Comparison of ENCODE assay signal across 18 mouse cellular contexts in the genomic region with DNA sequence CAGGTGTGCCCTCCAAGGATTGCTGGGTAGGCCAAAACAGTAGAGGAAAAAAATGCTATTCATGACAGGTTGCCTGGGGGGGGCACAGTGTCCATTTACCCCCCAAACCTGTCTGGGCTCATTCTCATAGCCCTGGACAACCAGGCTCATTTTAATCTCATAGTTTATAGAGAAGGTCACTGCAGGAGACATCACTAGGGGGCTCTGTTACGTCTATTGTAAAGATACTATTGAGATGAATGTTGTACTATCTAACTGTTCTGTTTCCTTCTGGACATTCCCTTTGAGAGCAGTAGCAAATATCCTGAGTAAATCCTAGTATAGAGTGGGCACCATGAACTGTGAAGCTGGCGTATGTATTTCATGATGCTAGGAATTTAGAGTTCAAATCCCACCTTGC. TPM values are rescaled to one million over a fixed set of nuclear protein-coding genes. Genes with fewer than 3 reads are reported as not detected.
DNase-seq lines count a peak whose midpoint lies in the region; ATAC-seq and TF ChIP-seq lines count a peak whose summit lies in the region.
"Had no signal": no experiment of that assay in that cellular context is flagged by ENCODE, and none has a peak within 500 bp of the region (broad histone marks: within the 10 kb centered on the region; RNA-seq: fewer than 3 reads in every experiment).

No protein-coding gene starts in this region.

- TF ChIP-seq RAD21 in MEL (IDR thresholded peaks at IDR 0.05; ENCODE audit: low read depth, low read length) = no peak; the same call in 1 of the 2 replicates

- 60% methylated on average over 2 of the region's 2 CpGs for WGBS in midbrain, postnatal 0 days
- WGBS in midbrain, embryonic 11.5 days = 63% methylated on average over 2 of the region's 2 CpGs
- WGBS in stomach, postnatal 0 days = 62% methylated on average over 2 of the region's 2 CpGs

- ATAC-seq in midbrain, postnatal 0 days (ENCODE audit: low FRiP score) = no peak
- ATAC-seq in midbrain, embryonic 11.5 days (ENCODE audit: low FRiP score) = no peak
- no peak for ATAC-seq in stomach, postnatal 0 days (ENCODE audit: low FRiP score, low TSS enrichment)
- ATAC-seq: intestine, embryonic 15.5 days had no signal

- no peak for TF ChIP-seq POLR2A in MEL (IDR thresholded peaks at IDR 0.05; ENCODE audit: control insufficient read depth in 1 of 2, insufficient read depth in 1 of 2, low read depth in 1 of 2, low read length in 2 of 2, poor library complexity in 1 of 2)

- H3K9ac ChIP-seq in midbrain, postnatal 0 days (replicated peaks; ENCODE audit: low read length, poor library complexity, severe bottlenecking) = no peak overlapping the region
- no peak overlapping the region for H3K9ac ChIP-seq in midbrain, embryonic 11.5 days (ENCODE audit: low read length)
- no peak overlapping the region for H3K9ac ChIP-seq in MEL (ENCODE audit: control insufficient read depth, low read depth, low read length, poor library complexity, severe bottlenecking)
- no peak overlapping the region for H3K9ac ChIP-seq in stomach, postnatal 0 days (ENCODE audit: low read length)
- H3K9ac ChIP-seq: hindbrain, embryonic 14.5 days; intestine, embryonic 15.5 days; limb, embryonic 12.5 days; neural tube, embryonic 13.5 days had no signal

- no peaks in the 10 kb centered on the region for H3K36me3 ChIP-seq in midbrain, postnatal 0 days (ENCODE audit: insufficient read depth, low read length)
- no peaks in the 10 kb centered on the region for H3K36me3 ChIP-seq in midbrain, embryonic 11.5 days (ENCODE audit: control insufficient read depth, insufficient read depth, low read length)
- peaks cover 0 to 5% of the 10 kb centered on the region in 2 experiments; a peak in 2 of 4 replicates for H3K36me3 ChIP-seq in MEL (ENCODE audit: control insufficient read depth in 1 of 2, insufficient read depth in 2 of 2, low read length in 2 of 2)
- no peaks in the 10 kb centered on the region for H3K36me3 ChIP-seq in stomach, postnatal 0 days (ENCODE audit: control insufficient read depth, insufficient read depth, low read length)
- H3K36me3 ChIP-seq: intestine, embryonic 15.5 days; limb, embryonic 12.5 days; neural tube, embryonic 13.5 days had no signal

- no peaks in the 10 kb centered on the region for H3K27me3 ChIP-seq in midbrain, postnatal 0 days (ENCODE audit: insufficient read depth, low read length)
- H3K27me3 ChIP-seq in midbrain, embryonic 11.5 days (ENCODE audit: control insufficient read depth, insufficient read depth, low read length) = no peaks in the 10 kb centered on the region
- no peaks in the 10 kb centered on the region for H3K27me3 ChIP-seq in MEL (ENCODE audit: control insufficient read depth in 1 of 2, insufficient read depth in 2 of 2, low read length in 2 of 2)
- no peaks in the 10 kb centered on the region for H3K27me3 ChIP-seq in stomach, postnatal 0 days (ENCODE audit: control insufficient read depth, insufficient read depth, low read length)
- H3K27me3 ChIP-seq: intestine, embryonic 15.5 days; limb, embryonic 12.5 days had no signal

- no peaks in the 10 kb centered on the region for H3K9me3 ChIP-seq in midbrain, postnatal 0 days (ENCODE audit: low read length)
- H3K9me3 ChIP-seq in midbrain, embryonic 11.5 days (ENCODE audit: control insufficient read depth, low read length) = no peaks in the 10 kb centered on the region
- H3K9me3 ChIP-seq in MEL (replicated peaks; ENCODE audit: insufficient read depth, low read length) = no peaks in the 10 kb centered on the region
- H3K9me3 ChIP-seq in stomach, postnatal 0 days (ENCODE audit: control insufficient read depth, low read length) = no peaks in the 10 kb centered on the region
- H3K9me3 ChIP-seq: intestine, embryonic 15.5 days; limb, embryonic 12.5 days; neural tube, embryonic 13.5 days had no signal

- intact Hi-C loops in left cerebral cortex, adult 2 months (cut with DNase I) = loop anchor here (10.0 kb wide), 1 partner anchor 531 kb away; no protein-coding TSS in a partner anchor

- H3K4me3 ChIP-seq in left cerebral cortex, adult 2 months = no peak overlapping the region
- no peak overlapping the region for H3K4me3 ChIP-seq in midbrain, postnatal 0 days (ENCODE audit: low read depth, low read length)
- no peak overlapping the region for H3K4me3 ChIP-seq in midbrain, embryonic 11.5 days (ENCODE audit: low read depth, low read length)
- H3K4me3 ChIP-seq in MEL (ENCODE audit: control insufficient read depth in 1 of 2, insufficient read depth in 1 of 2, low read depth in 2 of 2, low read length in 2 of 2) = no peak overlapping the region
- no peak overlapping the region for H3K4me3 ChIP-seq in stomach, postnatal 0 days (ENCODE audit: low read depth, low read length)
- H3K4me3 ChIP-seq: intestine, embryonic 15.5 days; limb, embryonic 12.5 days; neural tube, embryonic 13.5 days had no signal

- TF ChIP-seq EP300 in MEL (IDR thresholded peaks at IDR 0.05; ENCODE audit: low read depth in 1 of 2, low read length in 2 of 2) = no peak
- no peak for TF ChIP-seq EP300 in stomach, postnatal 0 days (optimal IDR thresholded peaks at IDR 0.05)

- H3K4me1 ChIP-seq in midbrain, postnatal 0 days (ENCODE audit: insufficient read depth, low read length) = no peaks in the 10 kb centered on the region
- peaks cover 2% of the 10 kb centered on the region; the same call in 1 of the 2 replicates for H3K4me1 ChIP-seq in midbrain, embryonic 11.5 days (ENCODE audit: control insufficient read depth, insufficient read depth, low read length)
- no peaks in the 10 kb centered on the region for H3K4me1 ChIP-seq in MEL (ENCODE audit: control insufficient read depth in 1 of 2, insufficient read depth in 2 of 2, low read length in 2 of 2)
- no peaks in the 10 kb centered on the region for H3K4me1 ChIP-seq in stomach, postnatal 0 days (replicated peaks; ENCODE audit: control insufficient read depth, insufficient read depth)
- H3K4me1 ChIP-seq: intestine, embryonic 15.5 days had no signal

- no peaks in the 10 kb centered on the region; the same call in 1 of the 2 replicates for H3K79me2 ChIP-seq in MEL (ENCODE audit: control insufficient read depth, insufficient read depth, low read length, poor library complexity)

- peak; percentile 23 for TF ChIP-seq CTCF in left cerebral cortex, adult 2 months (IDR thresholded peaks at IDR 0.05)
- peak; percentile 38 for TF ChIP-seq CTCF in midbrain, postnatal 0 days (IDR thresholded peaks at IDR 0.05)
- peak in 1 of 3 experiments; percentile 41; a peak in 2 of 6 replicates for TF ChIP-seq CTCF in MEL (IDR thresholded peaks at IDR 0.05 in 2 of 3, conservative IDR thresholded peaks at IDR 0.05 in 1 of 3; ENCODE audit: control insufficient read depth in 1 of 3, insufficient read depth in 1 of 3, low read depth in 2 of 3, low read length in 3 of 3, poor library complexity in 1 of 3, severe bottlenecking in 1 of 3)
- TF ChIP-seq CTCF in stomach, postnatal 0 days (IDR thresholded peaks at IDR 0.05; ENCODE audit: low read depth) = peak; percentile 37

- no peak overlapping the region for H3K4me2 ChIP-seq in midbrain, postnatal 0 days (ENCODE audit: low read depth, low read length, poor library complexity, severe bottlenecking)
- H3K4me2 ChIP-seq in midbrain, embryonic 11.5 days = no peak overlapping the region
- H3K4me2 ChIP-seq in stomach, postnatal 0 days (replicated peaks; ENCODE audit: low read depth) = no peak overlapping the region
- H3K4me2 ChIP-seq: heart, embryonic 11.5 days; hindbrain, embryonic 14.5 days; intestine, embryonic 15.5 days; limb, embryonic 12.5 days; neural tube, embryonic 13.5 days had no signal

- no peak overlapping the region for H3K27ac ChIP-seq in left cerebral cortex, adult 2 months
- H3K27ac ChIP-seq in midbrain, postnatal 0 days (ENCODE audit: low read depth, low read length) = no peak overlapping the region
- H3K27ac ChIP-seq in midbrain, embryonic 11.5 days (ENCODE audit: low read depth, low read length) = no peak overlapping the region
- H3K27ac ChIP-seq in MEL (ENCODE audit: control insufficient read depth, low read depth, low read length) = no peak overlapping the region
- no peak overlapping the region for H3K27ac ChIP-seq in stomach, postnatal 0 days (replicated peaks)
- H3K27ac ChIP-seq: hindbrain, embryonic 14.5 days; intestine, embryonic 15.5 days; limb, embryonic 12.5 days; neural tube, embryonic 13.5 days had no signal

- no peak for DNase-seq in left cerebral cortex, adult 2 months (ENCODE audit: extremely low spot score in 1 of 2, low spot score in 2 of 2)
- no peak for DNase-seq in left cerebral cortex, adult 11 months (ENCODE audit: low spot score)
- no peak for DNase-seq in midbrain, postnatal 0 days (ENCODE audit: low spot score)
- no peak for DNase-seq in midbrain, embryonic 11.5 days (ENCODE audit: low spot score, missing footprints)
- no peak for DNase-seq in MEL (ENCODE audit: low read depth, low spot score)
- no peak for DNase-seq in stomach, postnatal 0 days (ENCODE audit: low spot score)
- no peak for DNase-seq in ovary, adult 18-20 months (ENCODE audit: low spot score)
- DNase-seq: cerebellum, adult 9-10 months; gastrocnemius, postnatal 14 days; heart, postnatal 14 days; kidney, postnatal 10 days; lung, adult 2 months; right cerebral cortex, postnatal 14 days had no signal

TF ChIP-seq in MEL, 35 proteins besides CTCF, POLR2A, EP300 and RAD21:
- TF ChIP-seq USF1 (IDR thresholded peaks at IDR 0.05; ENCODE audit: low read depth, low read length) (no peak), USF2 (IDR thresholded peaks at IDR 0.05; ENCODE audit: borderline replicate concordance in 1 of 2, insufficient read depth in 1 of 2, low read depth in 1 of 2, low read length in 2 of 2) (no peak), TBP (IDR thresholded peaks at IDR 0.05; ENCODE audit: low read depth, low read length) (no peak), SMC3 (IDR thresholded peaks at IDR 0.05; ENCODE audit: low read depth, low read length) (peak; percentile 54)

RNA-seq across cellular contexts. Expression of a gene that starts 5.0 kb away (rescaled TPM):
- total RNA-seq in left cerebral cortex, adult 2 months (2021) = 10 to 100 TPM; 56.7 to 61.6 TPM
- 40.2 and 43.4 TPM in 2 replicates for total RNA-seq in midbrain, postnatal 0 days (2014; rRNA removed)
- 8.5 and 9.0 TPM in 2 replicates for polyA plus RNA-seq in midbrain, postnatal 0 days (2015; fragmentation: Nextera tagmentation; extraction: Ambion mirVana)
- polyA plus RNA-seq in midbrain, embryonic 11.5 days (2014; fragmentation: Nextera tagmentation; extraction: Ambion mirVana) = 12.2 and 14.0 TPM in 2 replicates
- total RNA-seq in MEL (2012; rRNA removed) = 14.3 and 15.1 TPM in 2 replicates
- polyA plus RNA-seq in MEL (2012; ENCODE audit: insufficient read depth in 1 of 2, insufficient read length in 2 of 2, low read depth in 1 of 2, low replicate concordance in 2 of 2, missing spikeins in 1 of 2) = 10 to 100 TPM in 1 of 2 experiments, not detected in 1; 15.4 TPM
- 2.8 and 2.9 TPM in 2 replicates for polyA plus RNA-seq in stomach, postnatal 0 days (2015; fragmentation: Nextera tagmentation; extraction: Ambion mirVana)
